Mouse (Mus musculus): ENCODE data around the gene Rabep1.
"Not testable (repeated sequence)": the region's sequence is repeated elsewhere in the genome, so short reads cannot be mapped to it uniquely, and the experiment has no call there.

Gene Rabep1

GRCm38 (mm10) chr11:70831201-70831600, 13.4 kb upstream of the Rabep1 start:
- no peak for DNase-seq (ENCODE audit: low read depth, low spot score)

- no peak for DNase-seq (ENCODE audit: low read depth, low spot score)
Observed at GRCm38 (mm10) chr11:70833408-70833807, 11.2 kb upstream of the Rabep1 start.

GRCm38 (mm10) chr11:70833831-70834230, 10.7 kb upstream of the Rabep1 start:
- DNase-seq (ENCODE audit: low read depth, low spot score), result no peak

- DNase-seq (ENCODE audit: low read depth, low spot score), result peak; percentile 69
Observed at GRCm38 (mm10) chr11:70835381-70835831, 9.2 kb upstream of the Rabep1 start.

- no peak for DNase-seq (ENCODE audit: low read depth, low spot score)
Observed at GRCm38 (mm10) chr11:70837031-70837430, 7.5 kb upstream of the Rabep1 start.

- no peak for DNase-seq (ENCODE audit: low read depth, low spot score)
Observed at GRCm38 (mm10) chr11:70838610-70839009, 6.0 kb upstream of the Rabep1 start.

- DNase-seq (ENCODE audit: low read depth, low spot score), result peak; percentile 29
Observed at GRCm38 (mm10) chr11:70842983-70843382, 1.6 kb upstream of the Rabep1 start.

- DNase-seq (ENCODE audit: low read depth, low spot score), result peak; percentile 40
Observed at GRCm38 (mm10) chr11:70843701-70844551, 652 bp upstream of the Rabep1 start.

GRCm38 (mm10) chr11:70845457-70845978, 940 bp downstream of the Rabep1 start:
- no peak for DNase-seq (ENCODE audit: low read depth, low spot score)

GRCm38 (mm10) chr11:70846029-70846428, 1.5 kb downstream of the Rabep1 start:
- no peak for DNase-seq (ENCODE audit: low read depth, low spot score)

GRCm38 (mm10) chr11:70860371-70860770, 15.8 kb downstream of the Rabep1 start:
- DNase-seq (ENCODE audit: low read depth, low spot score), result no peak

- DNase-seq (ENCODE audit: low read depth, low spot score), result not testable (repeated sequence)
Observed at GRCm38 (mm10) chr11:70863204-70863603, 18.6 kb downstream of the Rabep1 start.

- no peak for DNase-seq (ENCODE audit: low read depth, low spot score)
Observed at GRCm38 (mm10) chr11:70865223-70865622, 20.6 kb downstream of the Rabep1 start.

- no peak for DNase-seq (ENCODE audit: low read depth, low spot score)
Observed at GRCm38 (mm10) chr11:70869263-70869662, 24.7 kb downstream of the Rabep1 start.

GRCm38 (mm10) chr11:70869811-70870210, 25.2 kb downstream of the Rabep1 start:
- no peak for DNase-seq (ENCODE audit: low read depth, low spot score)

GRCm38 (mm10) chr11:70870407-70870806, 25.8 kb downstream of the Rabep1 start:
- peak; percentile 88 for DNase-seq (ENCODE audit: low read depth, low spot score)

GRCm38 (mm10) chr11:70871110-70871509, 26.5 kb downstream of the Rabep1 start:
- no peak for DNase-seq (ENCODE audit: low read depth, low spot score)

GRCm38 (mm10) chr11:70871766-70872330, 27.3 kb downstream of the Rabep1 start:
- DNase-seq (ENCODE audit: low read depth, low spot score), result peak; percentile 19

GRCm38 (mm10) chr11:70873846-70874613, 29.5 kb downstream of the Rabep1 start:
- no peak for DNase-seq (ENCODE audit: low read depth, low spot score)

GRCm38 (mm10) chr11:70877670-70878069, 33.1 kb downstream of the Rabep1 start:
- no peak for DNase-seq (ENCODE audit: low read depth, low spot score)

GRCm38 (mm10) chr11:70882905-70883430, 38.4 kb downstream of the Rabep1 start:
- DNase-seq (ENCODE audit: low read depth, low spot score), result no peak

GRCm38 (mm10) chr11:70890643-70891042, 46.1 kb downstream of the Rabep1 start:
- DNase-seq (ENCODE audit: low read depth, low spot score), result no peak

All from brain, adult 2 months (tissue).